Mouse (Mus musculus): ENCODE measurements at regions not wholly inside any gene's neighbourhood (a gene's known extent, or its start where the extent isn't known, plus 50 kb on each side); places are given as distances from the start of the nearest gene placed in this dataset.

DNA sequence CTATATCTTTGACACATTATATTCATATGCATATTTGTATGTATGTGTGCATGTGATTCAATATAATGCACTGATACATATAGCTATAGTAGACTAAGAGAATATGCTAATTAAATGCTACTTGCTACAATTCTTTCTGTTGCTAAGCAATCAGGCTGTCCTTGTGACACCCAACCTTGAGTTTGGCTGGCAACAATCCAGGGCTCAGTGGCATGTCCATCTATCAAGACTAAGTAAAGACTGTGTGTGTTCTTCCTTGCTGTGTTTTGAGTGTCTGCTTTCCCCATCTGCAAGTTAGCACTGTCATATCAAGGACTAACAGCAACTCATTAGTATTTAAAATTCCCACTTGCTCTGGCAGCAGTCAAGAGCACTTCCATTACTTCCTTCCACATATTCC is 301.2 kb upstream of the Chl1 start:
- TF ChIP-seq CTCF (IDR thresholded peaks at IDR 0.05; ENCODE audit: borderline replicate concordance, insufficient read depth, low read length) = no peak
- TF ChIP-seq POLR2A (IDR thresholded peaks at IDR 0.05; ENCODE audit: low read depth, low read length) = no peak
